ENCODE assay signal across 19 mouse cellular contexts in genomic region chr6:120620193-120620592, GRCm38 (mm10). TPM values are rescaled to one million over a fixed set of nuclear protein-coding genes. Genes with fewer than 3 reads are reported as not detected.
A peak's percentile ranks its signal among the peaks of the same experiment; 100 is the strongest.
DNase-seq lines count a peak whose midpoint lies in the region; ATAC-seq and TF ChIP-seq lines count a peak whose summit lies in the region.
"Had no signal": no experiment of that assay in that cellular context is flagged by ENCODE, and none has a peak within 500 bp of the region (broad histone marks: within the 10 kb centered on the region; RNA-seq: fewer than 3 reads in every experiment).

No protein-coding gene starts in this region.

- H3K27ac ChIP-seq in liver, embryonic 13.5 days, result peak overlapping the region; percentile 96; the same call in 1 of the 2 replicates
- H3K27ac ChIP-seq in liver, embryonic 11.5 days (ENCODE audit: low read depth, low read length), result no peak overlapping the region
- no peak overlapping the region; the same call in 1 of the 2 replicates for H3K27ac ChIP-seq in liver, embryonic 14.5 days
- H3K27ac ChIP-seq in hindbrain, embryonic 11.5 days (ENCODE audit: low read depth, low read length), result no peak overlapping the region
- no peak overlapping the region for H3K27ac ChIP-seq in hindbrain, postnatal 0 days
- H3K27ac ChIP-seq: embryonic facial prominence, embryonic 10.5 days; forebrain, embryonic 13.5 days; heart, adult 2 months; heart, embryonic 15.5 days; hindbrain, embryonic 14.5 days had no signal

- no peaks in the 10 kb centered on the region for H3K36me3 ChIP-seq in liver, embryonic 13.5 days
- H3K36me3 ChIP-seq in liver, embryonic 11.5 days (ENCODE audit: control insufficient read depth, insufficient read depth, low read length), result no peaks in the 10 kb centered on the region
- H3K36me3 ChIP-seq in liver, embryonic 14.5 days (replicated peaks; ENCODE audit: control insufficient read depth, insufficient read depth, low read depth), result no peaks in the 10 kb centered on the region
- no peaks in the 10 kb centered on the region for H3K36me3 ChIP-seq in hindbrain, embryonic 11.5 days (ENCODE audit: control insufficient read depth, insufficient read depth, low read length)
- H3K36me3 ChIP-seq in hindbrain, postnatal 0 days (ENCODE audit: insufficient read depth, low read length), result no peaks in the 10 kb centered on the region
- H3K36me3 ChIP-seq: embryonic facial prominence, embryonic 10.5 days; heart, embryonic 15.5 days had no signal

- peaks cover 61% of the 10 kb centered on the region for H3K4me1 ChIP-seq in liver, embryonic 13.5 days (replicated peaks)
- H3K4me1 ChIP-seq in liver, embryonic 11.5 days (replicated peaks; ENCODE audit: control insufficient read depth, insufficient read depth, low read length), result peaks cover 23% of the 10 kb centered on the region
- peaks cover 52 to 55% of the 10 kb centered on the region in 2 experiments for H3K4me1 ChIP-seq in liver, embryonic 14.5 days (replicated peaks; ENCODE audit: control insufficient read depth in 2 of 2, insufficient read depth in 2 of 2, low read length in 1 of 2)
- no peaks in the 10 kb centered on the region for H3K4me1 ChIP-seq in hindbrain, embryonic 11.5 days (replicated peaks; ENCODE audit: control insufficient read depth, insufficient read depth, low read length)
- H3K4me1 ChIP-seq in hindbrain, postnatal 0 days (ENCODE audit: insufficient read depth, low read length), result no peaks in the 10 kb centered on the region
- H3K4me1 ChIP-seq: forebrain, embryonic 13.5 days had no signal

- H3K9ac ChIP-seq in liver, embryonic 13.5 days, result no peak overlapping the region
- H3K9ac ChIP-seq in liver, embryonic 11.5 days (ENCODE audit: low read depth, low read length), result no peak overlapping the region
- H3K9ac ChIP-seq in liver, embryonic 14.5 days (replicated peaks), result no peak overlapping the region
- no peak overlapping the region for H3K9ac ChIP-seq in hindbrain, embryonic 11.5 days (ENCODE audit: low read depth, low read length)
- H3K9ac ChIP-seq in hindbrain, postnatal 0 days (replicated peaks; ENCODE audit: low read length), result no peak overlapping the region
- H3K9ac ChIP-seq: forebrain, embryonic 13.5 days; heart, embryonic 15.5 days; hindbrain, embryonic 14.5 days had no signal

- H3K27me3 ChIP-seq in liver, embryonic 13.5 days, result no peaks in the 10 kb centered on the region
- no peaks in the 10 kb centered on the region for H3K27me3 ChIP-seq in liver, embryonic 11.5 days (replicated peaks; ENCODE audit: control insufficient read depth, insufficient read depth, low read length)
- H3K27me3 ChIP-seq in liver, embryonic 14.5 days (ENCODE audit: control insufficient read depth, insufficient read depth, low read length), result no peaks in the 10 kb centered on the region
- no peaks in the 10 kb centered on the region for H3K27me3 ChIP-seq in hindbrain, embryonic 11.5 days (ENCODE audit: control insufficient read depth, insufficient read depth, low read length)
- no peaks in the 10 kb centered on the region for H3K27me3 ChIP-seq in hindbrain, postnatal 0 days (ENCODE audit: insufficient read depth, low read length)
- H3K27me3 ChIP-seq: forebrain, embryonic 13.5 days; heart, embryonic 15.5 days had no signal

- peak overlapping the region; percentile 67; the same call in 1 of the 2 replicates for H3K4me2 ChIP-seq in liver, embryonic 13.5 days
- H3K4me2 ChIP-seq in liver, embryonic 11.5 days, result no peak overlapping the region
- H3K4me2 ChIP-seq in liver, embryonic 14.5 days (ENCODE audit: low read depth), result peak overlapping the region; percentile 9; the same call in 1 of the 2 replicates
- H3K4me2 ChIP-seq in hindbrain, embryonic 11.5 days (replicated peaks; ENCODE audit: low read depth, low read length), result no peak overlapping the region
- H3K4me2 ChIP-seq in hindbrain, postnatal 0 days (ENCODE audit: low read depth, low read length), result no peak overlapping the region
- H3K4me2 ChIP-seq: forebrain, embryonic 13.5 days; heart, embryonic 11.5 days; heart, embryonic 15.5 days; hindbrain, embryonic 14.5 days had no signal

- H3K4me3 ChIP-seq in liver, embryonic 13.5 days (replicated peaks), result no peak overlapping the region
- H3K4me3 ChIP-seq in liver, embryonic 11.5 days (ENCODE audit: low read depth, low read length), result no peak overlapping the region
- H3K4me3 ChIP-seq in liver, embryonic 14.5 days (ENCODE audit: insufficient read depth in 1 of 2, low read depth in 2 of 2, low read length in 2 of 2), result no peak overlapping the region
- H3K4me3 ChIP-seq in hindbrain, embryonic 11.5 days (ENCODE audit: low read depth, low read length), result no peak overlapping the region
- H3K4me3 ChIP-seq in hindbrain, postnatal 0 days (ENCODE audit: low read length), result no peak overlapping the region
- H3K4me3 ChIP-seq: embryonic facial prominence, embryonic 10.5 days; forebrain, embryonic 13.5 days; heart, adult 2 months; heart, embryonic 15.5 days had no signal

- TF ChIP-seq CTCF in liver, embryonic 14.5 days (IDR thresholded peaks at IDR 0.05; ENCODE audit: low read depth), result no peak
- TF ChIP-seq CTCF in hindbrain, postnatal 0 days (IDR thresholded peaks at IDR 0.05; ENCODE audit: low read depth), result no peak

- ATAC-seq in liver, embryonic 13.5 days (ENCODE audit: low read depth), result no peak
- ATAC-seq in liver, embryonic 11.5 days (replicated peaks; ENCODE audit: low FRiP score), result no peak
- ATAC-seq in liver, embryonic 14.5 days (ENCODE audit: insufficient read depth), result no peak
- peak; percentile 63 for ATAC-seq in megakaryocyte progenitor cell, adult 5-6 weeks (replicated peaks; ENCODE audit: poor library complexity)
- no peak for ATAC-seq in hindbrain, embryonic 11.5 days (ENCODE audit: low FRiP score)
- no peak for ATAC-seq in hindbrain, postnatal 0 days
- ATAC-seq: forebrain, embryonic 13.5 days had no signal

- no peaks in the 10 kb centered on the region for H3K9me3 ChIP-seq in liver, embryonic 13.5 days (replicated peaks)
- H3K9me3 ChIP-seq in liver, embryonic 11.5 days (ENCODE audit: control insufficient read depth, low read length), result no peaks in the 10 kb centered on the region
- H3K9me3 ChIP-seq in liver, embryonic 14.5 days (ENCODE audit: control insufficient read depth, low read length), result no peaks in the 10 kb centered on the region
- H3K9me3 ChIP-seq in hindbrain, embryonic 11.5 days (ENCODE audit: control insufficient read depth, low read length), result no peaks in the 10 kb centered on the region
- H3K9me3 ChIP-seq in hindbrain, postnatal 0 days (ENCODE audit: low read length), result no peaks in the 10 kb centered on the region
- H3K9me3 ChIP-seq: embryonic facial prominence, embryonic 10.5 days; forebrain, embryonic 13.5 days; heart, embryonic 15.5 days had no signal

- TF ChIP-seq EP300 in liver, embryonic 14.5 days (IDR thresholded peaks at IDR 0.05; ENCODE audit: low read depth), result no peak

- no peak for DNase-seq in liver, embryonic 13.5 days
- no peak for DNase-seq in liver, embryonic 11.5 days (ENCODE audit: low spot score)
- no peak for DNase-seq in liver, embryonic 14.5 days (ENCODE audit: low read depth in 3 of 3, low spot score in 3 of 3)
- DNase-seq in hindbrain, embryonic 11.5 days (ENCODE audit: low spot score), result no peak
- DNase-seq in spleen, adult 12 weeks (ENCODE audit: low spot score), result no peak
- DNase-seq in hindbrain, postnatal 0 days (ENCODE audit: low spot score), result no peak
- DNase-seq: adrenal gland, adult 8-10 months; adrenal gland, postnatal 36 days; cerebellum, adult 11 months; cerebellum, adult 8-10 months; cerebellum, postnatal 36 days; heart, adult 2 months; heart, postnatal 14 days had no signal

- WGBS in liver, embryonic 13.5 days (ENCODE audit: insufficient replicate concordance), result 61% methylated on average over 3 of the region's 3 CpGs
- WGBS in liver, embryonic 11.5 days, result 69% methylated on average over 3 of the region's 3 CpGs
- WGBS in liver, embryonic 14.5 days (ENCODE audit: insufficient replicate concordance), result 45% methylated on average over 3 of the region's 3 CpGs
- 92% methylated on average over 3 of the region's 3 CpGs for WGBS in hindbrain, embryonic 11.5 days
- 85% methylated on average over 3 of the region's 3 CpGs for WGBS in hindbrain, postnatal 0 days

RNA-seq across cellular contexts. Expression of gene Cecr2, which starts 46.0 kb away (rescaled TPM):
- 5.0 and 5.5 TPM in 2 replicates for polyA plus RNA-seq in liver, embryonic 13.5 days (2015; fragmentation: Nextera tagmentation; extraction: Ambion mirVana)
- 11.9 and 13.3 TPM in 2 replicates for polyA plus RNA-seq in liver, embryonic 11.5 days (2014; fragmentation: Nextera tagmentation; extraction: Ambion mirVana)
- polyA plus RNA-seq in liver, embryonic 14.5 days (2012; rRNA removed), result 5.5 and 6.2 TPM in 2 replicates
- polyA plus RNA-seq in liver, embryonic 14.5 days (2014; fragmentation: Nextera tagmentation; extraction: Ambion mirVana), result 7.1 and 8.2 TPM in 2 replicates
- 0.42 and 1.3 TPM in 2 replicates for total RNA-seq in megakaryocyte progenitor cell, adult 5-6 weeks (2015)
- 0.12 and 1.8 TPM in 2 replicates for total RNA-seq in megakaryocyte progenitor cell, adult 5-6 weeks (2017)
- 18.8 and 27.7 TPM in 2 replicates for polyA plus RNA-seq in hindbrain, embryonic 11.5 days (2014; fragmentation: Nextera tagmentation; extraction: Ambion mirVana)
- total RNA-seq in hindbrain, postnatal 0 days (2014; rRNA removed), result 13.2 and 16.9 TPM in 2 replicates
- 2.9 and 3.4 TPM in 2 replicates for polyA plus RNA-seq in hindbrain, postnatal 0 days (2015; fragmentation: Nextera tagmentation; extraction: Ambion mirVana)

Comparison
In these comparisons a context has a peak if more than half of its experiments do, and no peak if none do; other contexts are left out.
1. H3K4me2 ChIP-seq: peak in liver, embryonic 13.5 days (single experiment) and liver, embryonic 14.5 days (single experiment); none in liver, embryonic 11.5 days (single experiment), hindbrain, embryonic 11.5 days (single experiment) and hindbrain, postnatal 0 days (single experiment).